ENCODE assay signal across 8 mouse cellular contexts in the genomic region with DNA sequence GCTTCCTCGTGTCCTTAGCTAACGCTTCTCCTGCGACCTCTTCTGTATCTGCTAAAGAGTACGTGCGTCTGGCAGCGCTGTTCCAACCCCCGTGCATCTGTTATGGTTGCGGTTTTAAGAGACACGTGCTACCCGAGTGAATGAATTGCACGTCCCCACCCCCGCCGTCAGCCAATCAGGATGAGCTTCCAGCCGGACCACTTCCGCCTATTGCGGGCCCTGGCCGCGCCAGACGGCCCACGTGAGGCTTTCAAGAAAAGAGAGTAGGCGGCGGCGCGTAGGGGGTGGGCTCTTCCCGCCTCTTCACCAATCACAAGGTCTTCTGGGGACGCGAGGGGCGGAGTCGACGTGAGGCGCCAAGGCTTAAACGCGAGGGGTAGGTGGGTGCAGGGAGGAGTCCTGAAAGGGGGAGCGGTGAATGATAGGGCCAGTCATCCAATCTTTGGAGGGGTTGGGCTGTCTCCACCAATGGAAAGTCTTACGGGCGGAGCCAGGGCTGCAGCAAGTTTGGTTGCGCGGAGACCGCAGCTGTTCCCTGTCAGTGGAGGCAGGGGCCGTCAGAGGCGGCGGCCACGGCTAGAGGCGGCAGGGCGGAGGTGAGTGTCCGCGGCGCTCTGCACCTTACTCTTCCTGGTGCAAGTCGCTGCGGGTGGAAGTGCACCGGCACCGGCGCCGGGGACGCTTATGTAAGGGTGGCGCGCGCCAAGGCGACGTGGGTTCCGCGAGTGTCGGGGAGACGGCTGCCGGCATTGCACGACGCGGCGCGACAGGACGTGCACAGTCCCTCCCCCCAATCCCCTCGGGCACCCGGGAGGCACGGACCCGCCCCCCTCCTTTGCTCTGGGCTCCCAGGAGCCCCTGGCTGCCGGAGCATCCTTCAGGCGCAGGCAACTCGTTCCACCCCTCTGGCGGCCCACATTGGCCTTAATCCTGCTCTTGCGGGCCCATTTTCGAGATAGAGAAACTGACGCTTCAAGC. TPM values are rescaled to one million over a fixed set of nuclear protein-coding genes. Genes with fewer than 3 reads are reported as not detected.
DNase-seq lines count a peak whose midpoint lies in the region; ATAC-seq lines count a peak whose summit lies in the region.

Gene Pcx (plus strand): TSS at position 487 of the 978 bp plus-strand sequence.

- H3K4me2 ChIP-seq in heart, embryonic 14.5 days (ENCODE audit: low read length): peak within 1 kb of the TSS; percentile 89
- peak within 1 kb of the TSS; percentile 97 for H3K4me2 ChIP-seq in liver, embryonic 13.5 days
- peak within 1 kb of the TSS; percentile 93 for H3K4me2 ChIP-seq in stomach, embryonic 16.5 days (ENCODE audit: low read depth, low read length)

- DNase-seq in c-Kit-negative CD71-positive TER-119-positive erythroid progenitor cells, embryonic 14.5 days (ENCODE audit: low read depth, low spot score): peak; percentile 99
- peak; percentile 99 for DNase-seq in fibroblast of lung, adult 2 months (ENCODE audit: low read depth)
- peak; percentile 99 for DNase-seq in kidney, postnatal 14 days
- DNase-seq in liver, embryonic 13.5 days: peak; percentile 100
- peak; percentile 97 for DNase-seq in neural tube, embryonic 10.5 days (ENCODE audit: extremely low spot score, low spot score)

- H3K4me3 ChIP-seq in heart, embryonic 14.5 days (ENCODE audit: control insufficient read depth in 1 of 2, insufficient read depth in 1 of 2, low read depth in 1 of 2, low read length in 2 of 2): peak within 1 kb of the TSS; percentile 73 to 74
- H3K4me3 ChIP-seq in liver, embryonic 13.5 days (replicated peaks): peak within 1 kb of the TSS; percentile 88
- peak within 1 kb of the TSS; percentile 82 for H3K4me3 ChIP-seq in stomach, embryonic 16.5 days (replicated peaks; ENCODE audit: low read length)

- no peaks in the 10 kb centered on the region for H3K27me3 ChIP-seq in heart, embryonic 14.5 days (ENCODE audit: control insufficient read depth, insufficient read depth, low read length)
- peaks cover 20% of the 10 kb centered on the region for H3K27me3 ChIP-seq in liver, embryonic 13.5 days
- H3K27me3 ChIP-seq in stomach, embryonic 16.5 days (ENCODE audit: control insufficient read depth, insufficient read depth, low read length): no peaks in the 10 kb centered on the region

- no peaks in the 10 kb centered on the region for H3K36me3 ChIP-seq in heart, embryonic 14.5 days (ENCODE audit: control insufficient read depth, insufficient read depth, low read length)
- H3K36me3 ChIP-seq in liver, embryonic 13.5 days: no peaks in the 10 kb centered on the region
- H3K36me3 ChIP-seq in stomach, embryonic 16.5 days (ENCODE audit: control insufficient read depth, insufficient read depth, low read length): no peaks in the 10 kb centered on the region

- peak within 1 kb of the TSS; percentile 22 to 57; a peak in 1 of 4 replicates for H3K27ac ChIP-seq in heart, embryonic 14.5 days (replicated peaks in 1 of 2; ENCODE audit: control insufficient read depth in 1 of 2, insufficient read depth in 1 of 2, low read depth in 2 of 2, low read length in 2 of 2)
- H3K27ac ChIP-seq in liver, embryonic 13.5 days: peak within 1 kb of the TSS; percentile 78
- peak within 1 kb of the TSS; percentile 32; the same call in 1 of the 2 replicates for H3K27ac ChIP-seq in stomach, embryonic 16.5 days (ENCODE audit: low read length)

- no peaks in the 10 kb centered on the region for H3K9me3 ChIP-seq in heart, embryonic 14.5 days (ENCODE audit: control insufficient read depth, low read length)
- H3K9me3 ChIP-seq in liver, embryonic 13.5 days (replicated peaks): no peaks in the 10 kb centered on the region
- no peaks in the 10 kb centered on the region for H3K9me3 ChIP-seq in stomach, embryonic 16.5 days (replicated peaks; ENCODE audit: control insufficient read depth, low read length)

- H3K4me1 ChIP-seq in heart, embryonic 14.5 days (ENCODE audit: control insufficient read depth in 2 of 2, insufficient read depth in 2 of 2, low read length in 2 of 2): peaks cover 6 to 10% of the 10 kb centered on the region in 2 experiments; a peak in 3 of 4 replicates
- H3K4me1 ChIP-seq in liver, embryonic 13.5 days (replicated peaks): peaks cover 50% of the 10 kb centered on the region
- H3K4me1 ChIP-seq in stomach, embryonic 16.5 days (ENCODE audit: control insufficient read depth, insufficient read depth, low read length): peaks cover 9% of the 10 kb centered on the region

- peak; percentile 93 for ATAC-seq in CD4-positive, CD25-positive, alpha-beta regulatory T cell, adult 4 months
- peak; percentile 100 for ATAC-seq in heart, embryonic 14.5 days (ENCODE audit: insufficient number of reproducible peaks, insufficient read depth, low FRiP score, low read depth)
- peak; percentile 99 for ATAC-seq in liver, embryonic 13.5 days (ENCODE audit: low read depth)
- peak; percentile 99 for ATAC-seq in stomach, embryonic 16.5 days (ENCODE audit: insufficient read depth, low FRiP score)

- H3K9ac ChIP-seq in heart, embryonic 14.5 days (ENCODE audit: low read length): peak within 1 kb of the TSS; percentile 74
- peak within 1 kb of the TSS; percentile 88 for H3K9ac ChIP-seq in liver, embryonic 13.5 days
- peak within 1 kb of the TSS; percentile 73 for H3K9ac ChIP-seq in stomach, embryonic 16.5 days (ENCODE audit: low read length)

- under 1% methylated on average over 81 of the region's 82 CpGs for WGBS in heart, embryonic 14.5 days
- under 1% methylated on average over 82 of the region's 82 CpGs for WGBS in liver, embryonic 13.5 days (ENCODE audit: insufficient replicate concordance)
- under 1% methylated on average over 82 of the region's 82 CpGs for WGBS in stomach, embryonic 16.5 days

RNA-seq across cellular contexts. Expression of gene Pcx, which starts in this region (rescaled TPM):
- polyA plus RNA-seq in CD4-positive, CD25-positive, alpha-beta regulatory T cell, adult 4 months (2017; shearing (Covaris generic)): 1 to 10 TPM in 1 of 2 experiments, under 1 TPM in 1; 0.73 to 3.6 TPM
- 8.2 and 8.7 TPM in 2 replicates for polyA plus RNA-seq in heart, embryonic 14.5 days (2014; fragmentation: Nextera tagmentation; extraction: Ambion mirVana)
- 31.4 and 35.1 TPM in 2 replicates for polyA plus RNA-seq in liver, embryonic 13.5 days (2015; fragmentation: Nextera tagmentation; extraction: Ambion mirVana)
- 24.0 and 30.0 TPM in 2 replicates for polyA plus RNA-seq in stomach, embryonic 16.5 days (2015; fragmentation: Nextera tagmentation; extraction: Ambion mirVana)

Comparison
In these comparisons a context has a peak if more than half of its experiments do, and no peak if none do; other contexts are left out.
1. Peak in every context shown above with its lines: DNase-seq, ATAC-seq, H3K4me3 ChIP-seq and H3K27ac ChIP-seq.